Mouse (Mus musculus): ENCODE measurements around the gene Actg2.
"Not testable (repeated sequence)": the region's sequence is repeated elsewhere in the genome, so short reads cannot be mapped to it uniquely, and the experiment has no call there.

The Actg2 gene

GRCm38 (mm10) chr6:83536028-83536794, at the start of gene Actg2:
Actg2 (minus strand) TSS chr6:83536265.
- no peak for DNase-seq (ENCODE audit: low spot score in 2 of 2)

DNA sequence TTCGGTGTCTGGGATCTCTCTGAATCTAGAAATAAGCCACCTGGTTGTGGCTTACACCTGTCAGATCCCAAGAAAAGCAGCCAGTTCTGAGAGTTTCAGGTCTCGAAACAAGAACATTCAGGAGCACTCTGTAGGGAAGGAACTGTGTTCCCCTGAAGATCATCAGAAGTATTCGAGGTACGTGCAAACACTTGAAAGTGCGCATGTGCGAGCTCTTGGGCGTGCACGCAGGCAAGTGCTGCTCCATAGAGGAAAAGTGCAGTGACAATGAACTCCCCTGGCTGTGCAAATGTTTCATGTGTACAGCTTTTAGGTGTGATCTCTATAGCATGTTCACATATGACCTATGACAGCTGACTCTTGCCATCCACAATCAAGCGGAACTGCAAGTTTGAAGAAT, 49.3 kb upstream of the Actg2 start:
- DNase-seq (ENCODE audit: low spot score in 2 of 2), result not testable (repeated sequence)

GRCm38 (mm10) chr6:83583591-83583990, 47.5 kb upstream of the Actg2 start:
- no peak for DNase-seq (ENCODE audit: low spot score in 2 of 2)

DNA sequence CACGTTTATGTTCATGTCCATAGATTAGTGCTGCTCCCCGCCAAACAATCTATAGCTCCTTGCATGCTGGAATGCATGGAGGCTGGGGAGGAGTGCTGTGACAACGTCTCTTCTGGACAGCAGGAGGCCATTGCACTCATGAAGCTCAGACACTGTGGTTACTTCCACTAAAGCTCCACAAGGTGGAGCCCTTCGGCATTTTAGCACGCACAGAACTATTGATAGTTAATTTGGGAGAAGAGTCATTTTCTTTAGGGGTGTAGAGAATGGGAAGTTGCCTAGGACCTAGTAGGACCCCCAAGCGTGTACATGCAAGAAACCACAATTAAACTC, 46.8 kb upstream of the Actg2 start:
- DNase-seq (ENCODE audit: low spot score in 2 of 2), result peak in 1 of 2 experiments; percentile 36

- DNase-seq (ENCODE audit: low spot score in 2 of 2), result no peak
Measured at GRCm38 (mm10) chr6:83582135-83582937, 46.3 kb upstream of the Actg2 start.

- DNase-seq (ENCODE audit: low spot score in 2 of 2), result no peak
Measured at GRCm38 (mm10) chr6:83577534-83577933, 41.5 kb upstream of the Actg2 start.

GRCm38 (mm10) chr6:83575609-83576008, 39.5 kb upstream of the Actg2 start:
- no peak for DNase-seq (ENCODE audit: low spot score in 2 of 2)

GRCm38 (mm10) chr6:83572671-83573070, 36.6 kb upstream of the Actg2 start, which contains the start of gene Stambp:
Stambp (minus strand) TSS chr6:83572729.
- peak in 1 of 2 experiments; percentile 26 for DNase-seq (ENCODE audit: low spot score in 2 of 2)

GRCm38 (mm10) chr6:83571840-83572667, 36.0 kb upstream of the Actg2 start:
- peak; percentile 55 to 81 for DNase-seq (ENCODE audit: low spot score in 2 of 2)

- no peak for DNase-seq (ENCODE audit: low spot score in 2 of 2)
Measured at GRCm38 (mm10) chr6:83568901-83569862, 33.1 kb upstream of the Actg2 start.

DNA sequence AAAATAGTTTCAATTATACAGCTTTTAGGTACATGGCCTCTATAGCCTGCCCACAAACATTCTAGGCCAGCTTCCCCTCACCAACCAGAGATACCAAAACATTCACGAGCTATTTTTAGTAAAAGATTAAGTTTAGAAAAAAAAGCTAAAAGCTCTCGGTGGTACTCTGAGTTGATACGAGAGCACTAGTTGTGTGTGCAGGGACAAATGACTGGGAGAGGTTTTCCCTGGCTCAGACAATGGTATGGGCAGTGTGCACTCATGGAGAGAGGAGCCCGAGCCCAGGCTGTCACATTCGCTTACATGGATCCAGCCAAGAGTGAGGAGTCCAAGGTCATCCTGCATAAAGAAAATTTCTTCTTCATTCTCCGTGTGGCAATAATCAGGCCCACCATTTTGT, 19.9 kb upstream of the Actg2 start:
- no peak for DNase-seq (ENCODE audit: low spot score in 2 of 2)

GRCm38 (mm10) chr6:83548346-83548745, 12.3 kb upstream of the Actg2 start:
- no peak for DNase-seq (ENCODE audit: low spot score in 2 of 2)

- DNase-seq (ENCODE audit: low spot score in 2 of 2), result no peak
Measured at GRCm38 (mm10) chr6:83545778-83546177, 9.7 kb upstream of the Actg2 start.

DNA sequence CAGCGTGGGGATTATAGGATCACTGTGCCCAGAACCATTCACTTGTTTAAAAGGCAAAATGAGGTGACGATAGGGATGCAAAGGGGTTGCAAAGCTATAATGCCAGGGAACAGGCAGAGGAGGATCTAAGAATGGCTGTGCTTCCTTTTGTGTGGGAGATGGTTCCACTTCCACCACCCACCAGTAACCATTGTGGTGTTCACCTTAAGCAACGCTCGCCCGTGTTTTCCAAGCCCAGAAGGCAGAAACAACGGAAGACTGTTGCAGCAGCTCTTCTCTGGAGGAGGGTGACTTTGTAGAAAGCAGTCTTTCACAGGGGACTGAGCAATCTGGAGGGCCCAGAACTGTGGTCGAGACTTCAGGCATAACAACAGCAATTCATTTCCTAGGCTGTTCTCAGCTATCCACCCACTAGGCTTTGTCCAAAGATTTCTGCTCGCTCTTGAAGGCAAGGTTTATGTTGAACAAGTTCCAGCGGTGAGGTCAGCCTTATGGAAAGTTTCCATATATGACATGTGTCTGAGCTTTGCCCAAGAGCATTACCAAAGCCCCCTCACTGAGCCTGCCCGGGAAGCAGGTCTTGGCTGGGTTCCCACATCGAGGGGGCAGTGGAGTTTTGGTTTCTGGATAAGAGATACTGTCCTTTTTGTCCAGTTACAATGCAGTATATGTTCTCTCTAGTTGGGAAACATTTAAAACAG, 5.8 kb upstream of the Actg2 start:
- peak in 1 of 2 experiments; percentile 10 for DNase-seq (ENCODE audit: low spot score in 2 of 2)

- DNase-seq (ENCODE audit: low spot score in 2 of 2), result no peak
Measured at GRCm38 (mm10) chr6:83540017-83540416, 4.0 kb upstream of the Actg2 start.

DNA sequence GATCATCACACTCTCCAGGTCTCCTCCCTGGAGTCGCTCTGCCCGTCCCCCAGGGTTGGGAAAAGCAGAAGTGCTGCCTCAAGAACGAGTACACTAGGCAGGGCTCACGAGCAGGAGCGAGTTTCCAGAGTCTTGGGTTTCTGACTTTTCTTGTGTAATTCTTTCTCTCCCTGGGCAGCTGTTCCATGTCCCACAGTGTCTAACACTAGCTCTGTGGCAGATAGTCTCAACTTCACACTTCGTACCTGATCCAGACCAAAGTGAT, 662 bp upstream of the Actg2 start:
- DNase-seq (ENCODE audit: low spot score in 2 of 2), result no peak

DNA sequence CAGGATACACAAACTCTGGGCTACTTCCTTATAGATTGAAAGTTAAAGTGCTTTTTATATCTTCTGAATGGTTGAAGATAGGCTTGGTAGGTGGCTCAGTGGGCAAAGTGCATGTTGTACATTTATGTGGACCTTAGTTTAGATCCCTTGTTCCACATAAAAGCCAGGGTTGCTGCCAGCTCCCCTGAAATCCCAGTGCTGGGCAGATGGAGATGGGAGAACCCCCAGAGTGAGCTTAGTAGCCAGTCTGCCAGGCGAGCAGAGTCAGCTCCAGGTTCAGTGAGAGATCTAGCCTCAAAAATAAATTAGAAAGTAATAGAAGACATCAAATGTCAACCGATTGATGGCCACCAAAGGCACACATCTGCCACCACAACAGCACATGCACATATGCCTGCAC, 3.5 kb downstream of the Actg2 start:
- DNase-seq (ENCODE audit: low spot score in 2 of 2), result no peak

- no peak for DNase-seq (ENCODE audit: low spot score in 2 of 2)
Measured at GRCm38 (mm10) chr6:83523194-83523593, 12.9 kb downstream of the Actg2 start.

DNA sequence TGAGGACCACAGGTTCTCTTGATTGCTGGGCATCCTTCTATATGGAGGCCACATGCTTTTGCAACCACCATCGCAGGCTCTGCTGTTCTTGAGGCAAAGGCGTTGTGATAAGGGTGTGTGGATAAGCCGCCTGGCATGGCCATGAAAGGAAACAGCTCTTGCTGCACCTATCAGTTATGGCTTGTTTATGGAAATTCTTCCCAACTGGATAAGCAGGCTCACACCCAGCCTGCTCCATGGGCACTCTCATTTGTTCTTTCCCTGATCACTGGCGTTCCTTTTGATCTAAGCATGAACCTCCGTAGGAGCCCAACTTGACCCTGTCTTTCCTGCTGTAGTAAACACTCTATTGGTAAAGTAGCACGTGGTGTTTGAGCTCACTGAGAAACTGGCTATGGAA, 14.3 kb downstream of the Actg2 start:
- no peak for DNase-seq (ENCODE audit: low spot score in 2 of 2)

DNA sequence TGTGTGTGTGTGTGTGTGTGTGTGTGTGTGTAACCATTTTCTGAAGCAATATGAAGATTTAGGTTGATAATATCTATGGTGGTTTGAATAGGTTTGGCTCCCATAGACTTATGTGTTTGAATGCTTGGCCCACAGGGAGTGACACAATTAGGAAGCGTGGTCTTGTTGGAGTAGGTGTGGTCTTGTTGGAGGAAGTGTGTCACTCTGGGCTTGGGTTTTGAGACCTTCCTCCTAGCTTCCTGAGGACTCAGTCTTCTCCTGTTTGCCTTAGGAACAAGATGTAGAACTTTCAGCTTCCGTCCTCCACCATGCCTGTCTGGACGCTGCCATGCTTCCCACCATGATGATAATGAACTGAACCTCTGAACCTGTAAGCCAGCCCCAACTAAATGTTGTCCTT, 17.4 kb downstream of the Actg2 start:
- no peak for DNase-seq (ENCODE audit: low spot score in 2 of 2)

DNA sequence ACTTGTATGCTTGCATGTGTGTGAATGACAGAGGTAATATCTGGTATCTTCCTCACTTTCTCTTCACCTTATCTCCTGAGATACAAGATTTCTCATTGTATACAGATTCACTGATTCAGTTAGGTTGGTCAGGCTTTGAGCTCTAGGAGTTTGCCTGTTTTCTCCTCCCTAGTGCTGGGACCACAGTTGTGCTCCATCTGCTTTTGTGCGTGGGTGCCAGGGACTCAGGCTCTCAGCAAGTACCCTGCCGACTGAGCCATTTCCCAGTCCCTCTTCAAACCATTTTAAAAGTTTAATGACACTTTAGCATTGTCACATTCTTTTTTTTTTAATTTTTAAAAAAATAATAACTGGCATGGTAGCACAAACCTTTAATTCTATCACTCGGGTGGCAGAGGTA, 20.9 kb downstream of the Actg2 start:
- no peak for DNase-seq (ENCODE audit: low spot score in 2 of 2)

Measured in cerebellum, postnatal 4 days (tissue).